In the genomic region with DNA sequence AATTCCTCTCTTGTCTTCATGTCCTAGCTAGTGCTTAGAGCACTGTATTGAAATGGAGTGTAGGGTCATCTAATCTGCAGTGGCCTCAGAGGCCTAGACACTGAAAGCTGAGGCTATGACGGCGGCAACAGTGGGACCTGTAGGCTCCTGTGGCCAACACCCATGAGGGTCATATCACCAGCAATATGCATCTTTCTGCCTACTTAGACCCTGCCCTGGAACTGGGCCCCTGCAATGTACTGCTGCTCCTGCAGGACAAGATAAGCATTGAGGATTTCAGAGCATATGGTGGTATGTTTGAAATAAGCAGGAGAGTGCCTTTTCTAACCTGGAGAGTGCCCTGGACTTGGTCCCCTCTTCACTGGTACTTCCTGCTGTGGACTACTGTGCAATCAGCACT, we compare ENCODE assay signal across 25 mouse cellular contexts. TPM values are rescaled to one million over a fixed set of nuclear protein-coding genes. Genes with fewer than 3 reads are reported as not detected.
"Had no signal": no experiment of that assay in that cellular context is flagged by ENCODE, and none has a peak within 500 bp of the region (broad histone marks: within the 10 kb centered on the region; RNA-seq: fewer than 3 reads in every experiment).

No protein-coding gene starts in this region.

- DNase-seq: retina, postnatal 1 day; right cerebral cortex, adult 18-20 months; right cerebral cortex, postnatal 14 days; right cerebral cortex, postnatal 25 days; right cerebral cortex, postnatal 4 days; spleen, adult 18-20 months; thymus, adult 18-20 months; thymus, adult 2 months; thymus, postnatal 14 days; thymus, postnatal 25 days; thymus, postnatal 36 days; thymus, postnatal 4 days had no signal

- H3K9me3 ChIP-seq: neural tube, embryonic 13.5 days; neural tube, embryonic 15.5 days; stomach, embryonic 15.5 days had no signal

- H3K27ac ChIP-seq: neural tube, embryonic 13.5 days; neural tube, embryonic 15.5 days; stomach, embryonic 15.5 days; stomach, postnatal 0 days had no signal

- H3K27me3 ChIP-seq: neural tube, embryonic 13.5 days; neural tube, embryonic 15.5 days; stomach, embryonic 15.5 days had no signal

- H3K36me3 ChIP-seq: neural tube, embryonic 13.5 days; neural tube, embryonic 15.5 days; stomach, embryonic 15.5 days had no signal

- H3K4me1 ChIP-seq: neural tube, embryonic 13.5 days; neural tube, embryonic 15.5 days; stomach, embryonic 15.5 days had no signal

- H3K4me3 ChIP-seq: neural tube, embryonic 13.5 days; neural tube, embryonic 15.5 days; stomach, embryonic 15.5 days had no signal

RNA-seq across cellular contexts. Expression of a gene that starts 31.1 kb away (rescaled TPM):
- total RNA-seq: neutrophil, adult 5-6 weeks had no signal
- polyA plus RNA-seq: neural tube, embryonic 13.5 days; neural tube, embryonic 14.5 days; neural tube, embryonic 15.5 days; small intestine, adult 2 months; spleen, adult 2 months; stomach, embryonic 14.5 days; stomach, embryonic 15.5 days; stomach, embryonic 16.5 days; stomach, postnatal 0 days; thymus, adult 2 months; thymus, postnatal 0 days; urinary bladder, adult 2 months had no signal

RNA-seq across cellular contexts. Expression of a gene that starts 49.3 kb away (rescaled TPM):
- total RNA-seq: neutrophil, adult 5-6 weeks had no signal
- polyA plus RNA-seq: neural tube, embryonic 13.5 days; neural tube, embryonic 14.5 days; neural tube, embryonic 15.5 days; small intestine, adult 2 months; spleen, adult 2 months; stomach, embryonic 14.5 days; stomach, embryonic 15.5 days; stomach, embryonic 16.5 days; stomach, postnatal 0 days; testis, adult 2 months; thymus, adult 2 months; thymus, postnatal 0 days; urinary bladder, adult 2 months had no signal
